Mouse (Mus musculus) olfactory bulb, adult 2 months (tissue): ENCODE results near the gene Uhrf1bp1.

Experiments used
- CTCF ChIP-seq: fragments of 200-500 bp; IDR thresholded peaks from 2 replicates; pipeline ENCODE4 v1.5.1; 2012; ENCODE audit warnings: low read depth, mild to moderate bottlenecking, low read length, moderate library complexity; ENCODE audit not compliant: insufficient read depth
- POLR2A ChIP-seq: fragments of 200-500 bp; IDR thresholded peaks from 2 replicates; pipeline ENCODE4 v1.6.1; 2012; ENCODE audit warnings: mild to moderate bottlenecking, low read depth, low read length, moderate library complexity; ENCODE audit not compliant: insufficient read depth

DNA sequence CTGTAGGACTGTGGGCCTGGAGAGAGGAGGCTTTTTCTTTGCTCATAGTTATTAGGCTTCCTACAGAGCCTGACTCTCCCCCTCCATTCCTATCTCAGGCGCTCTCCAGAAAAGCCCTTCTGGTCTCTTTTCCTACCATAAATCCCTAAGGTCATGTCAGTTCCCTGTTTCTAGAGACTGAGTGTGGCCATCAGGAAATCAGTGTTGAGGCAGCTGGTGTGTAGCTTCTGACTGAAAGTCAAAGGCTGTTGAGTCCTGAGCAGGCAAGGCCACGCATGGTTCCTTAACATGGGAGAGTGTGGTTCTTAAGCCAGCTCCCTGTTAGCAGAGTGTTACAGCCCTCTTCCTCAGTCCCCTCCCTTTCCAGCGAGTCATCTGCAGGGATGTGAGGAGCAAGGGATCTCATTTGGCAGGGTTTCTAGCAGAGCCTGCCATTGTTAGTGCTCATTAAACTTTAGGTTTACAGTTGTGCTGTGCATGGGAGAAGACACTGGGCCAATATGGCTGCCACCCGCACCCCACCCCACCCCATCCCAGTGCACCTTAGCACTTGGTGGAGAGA, 80.9 kb downstream of the Uhrf1bp1 start:
- TF ChIP-seq POLR2A (no peak), CTCF (no peak)
